Mouse (Mus musculus): ENCODE measurements at regions not wholly inside any gene's neighbourhood (a gene's known extent, or its start where the extent isn't known, plus 50 kb on each side); places are given as distances from the start of the nearest gene placed in this dataset.
"Not testable (repeated sequence)": the region's sequence is repeated elsewhere in the genome, so short reads cannot be mapped to it uniquely, and the experiment has no call there.

DNA sequence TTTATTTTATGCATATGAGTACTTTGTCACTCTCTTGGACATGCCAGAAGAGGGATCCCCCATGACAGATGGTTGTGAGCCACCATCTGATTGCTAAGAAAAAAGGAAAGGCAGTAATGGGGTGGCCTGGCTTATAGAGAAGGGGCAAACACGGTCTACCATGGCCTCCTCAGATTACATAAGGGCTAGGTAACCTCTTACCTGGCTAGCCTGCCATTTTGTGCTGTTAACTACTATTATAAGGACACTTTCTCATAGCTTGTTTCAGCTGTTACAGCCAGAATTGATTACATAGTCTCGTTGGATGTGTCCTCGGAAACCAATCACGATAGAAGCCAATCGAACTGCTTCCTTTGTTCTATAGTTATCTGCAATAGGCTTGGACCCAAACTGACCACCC lies 60.9 kb upstream of the Gm14496 start:
- DNase-seq (ENCODE audit: low spot score) = no peak

DNA sequence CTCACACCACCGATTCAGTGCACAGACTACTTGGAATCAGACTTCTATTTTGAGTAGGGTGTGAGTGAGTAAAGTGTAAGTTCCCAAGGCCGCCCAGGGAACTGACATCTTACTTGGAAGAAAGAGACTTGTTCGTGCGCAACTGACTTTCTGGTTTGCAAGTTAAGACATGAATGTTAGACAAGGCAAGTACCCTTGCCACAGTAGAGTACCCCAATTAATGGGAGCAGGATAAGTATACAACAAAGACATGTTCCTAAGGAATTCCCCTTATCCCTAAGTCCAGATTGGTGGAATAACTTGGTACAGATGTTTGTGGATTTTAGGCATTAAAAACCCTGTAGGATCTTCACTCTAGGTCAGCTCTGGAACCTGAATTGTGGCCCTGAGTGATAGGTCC lies 60.4 kb upstream of the Gm14496 start:
- not testable (repeated sequence) for DNase-seq (ENCODE audit: low spot score)

GRCm38 (mm10) chr2:181931077-181931815 lies 59.7 kb upstream of the Gm14496 start:
- peak; percentile 72 for DNase-seq (ENCODE audit: low spot score)

GRCm38 (mm10) chr2:181931918-181932605 lies 58.9 kb upstream of the Gm14496 start:
- DNase-seq (ENCODE audit: low spot score) = peak; percentile 62
